Mouse (Mus musculus): ENCODE measurements around the gene Map2k6.
"Not testable (repeated sequence)": the region's sequence is repeated elsewhere in the genome, so short reads cannot be mapped to it uniquely, and the experiment has no call there.

The Map2k6 gene

DNA sequence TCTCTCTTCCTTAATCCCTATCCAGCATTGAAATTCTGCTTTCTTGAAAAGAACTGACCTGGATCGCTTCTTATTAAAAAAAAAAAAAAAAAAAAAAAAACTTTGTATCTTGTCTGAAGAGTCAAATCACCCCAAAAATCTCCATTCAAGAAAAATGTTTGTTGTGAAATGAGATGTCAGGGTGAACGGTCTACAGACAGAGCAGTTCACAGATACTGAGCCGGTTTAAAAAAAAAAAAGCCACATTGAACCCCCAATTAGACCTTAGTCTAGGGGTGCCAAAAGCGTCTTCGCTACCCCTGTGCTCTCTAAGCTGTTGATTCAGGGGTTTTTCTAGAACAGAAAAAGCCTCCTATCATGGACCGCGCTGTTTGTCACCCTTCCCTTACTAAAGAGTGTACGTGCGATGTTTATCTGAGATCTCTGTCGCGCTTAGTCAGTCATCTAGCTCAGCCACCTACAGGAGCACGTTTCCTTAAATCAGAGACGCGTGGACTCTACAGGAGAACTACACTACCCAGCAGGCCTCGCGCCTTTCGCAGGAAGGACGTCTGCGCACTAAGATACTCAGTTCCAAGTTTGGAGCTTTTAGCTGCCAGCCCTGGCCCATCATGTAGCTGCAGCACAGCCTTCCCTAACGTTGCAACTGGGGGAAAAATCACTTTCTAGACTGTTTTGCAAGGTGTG lies at the start of gene Map2k6:
Gene Map2k6, plus strand, starts transcription at position 570 of the 687 bp plus-strand sequence.
- DNase-seq (ENCODE audit: low read depth): peak; percentile 62

DNA sequence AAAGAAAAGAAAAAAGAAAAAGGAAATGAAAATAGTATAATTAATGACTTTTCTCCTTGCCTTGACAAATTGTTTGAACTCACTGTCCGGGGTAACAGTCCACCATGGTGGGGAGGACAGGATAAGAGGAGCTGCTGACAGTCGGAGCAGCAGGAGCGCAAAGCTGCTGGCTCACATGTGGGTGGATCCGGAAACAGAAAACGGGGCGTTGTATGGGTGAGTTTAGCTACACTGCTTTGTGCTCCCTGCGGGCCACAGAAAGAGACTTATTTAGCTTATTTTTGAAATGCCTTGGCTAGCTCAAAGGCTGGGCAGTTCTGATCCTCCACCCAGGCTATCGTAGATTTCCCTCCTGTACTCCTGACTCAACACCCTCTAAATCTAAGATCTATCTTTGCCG lies 44.7 kb upstream of the Map2k6 start:
- no peak for DNase-seq (ENCODE audit: low read depth)

DNA sequence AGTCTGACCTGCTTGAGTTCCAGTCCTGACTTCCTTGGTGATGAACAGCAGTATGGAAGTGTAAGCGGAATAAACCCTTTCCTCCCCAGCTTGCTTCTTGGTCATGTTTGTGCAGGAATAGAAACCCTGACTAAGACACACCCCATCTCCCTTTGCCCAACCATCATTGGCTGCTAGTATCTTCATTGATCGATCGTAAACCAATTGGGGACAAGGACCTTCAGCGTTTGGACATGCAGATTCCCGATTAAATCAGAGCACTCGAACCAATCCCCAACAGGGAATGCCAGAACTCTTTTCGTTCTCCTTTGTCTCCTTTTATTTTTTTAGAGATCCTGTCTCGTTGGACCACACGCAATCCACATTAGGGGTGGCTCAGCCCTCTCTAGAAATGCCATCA lies 43.8 kb upstream of the Map2k6 start:
- not testable (repeated sequence) for DNase-seq (ENCODE audit: low read depth)

DNA sequence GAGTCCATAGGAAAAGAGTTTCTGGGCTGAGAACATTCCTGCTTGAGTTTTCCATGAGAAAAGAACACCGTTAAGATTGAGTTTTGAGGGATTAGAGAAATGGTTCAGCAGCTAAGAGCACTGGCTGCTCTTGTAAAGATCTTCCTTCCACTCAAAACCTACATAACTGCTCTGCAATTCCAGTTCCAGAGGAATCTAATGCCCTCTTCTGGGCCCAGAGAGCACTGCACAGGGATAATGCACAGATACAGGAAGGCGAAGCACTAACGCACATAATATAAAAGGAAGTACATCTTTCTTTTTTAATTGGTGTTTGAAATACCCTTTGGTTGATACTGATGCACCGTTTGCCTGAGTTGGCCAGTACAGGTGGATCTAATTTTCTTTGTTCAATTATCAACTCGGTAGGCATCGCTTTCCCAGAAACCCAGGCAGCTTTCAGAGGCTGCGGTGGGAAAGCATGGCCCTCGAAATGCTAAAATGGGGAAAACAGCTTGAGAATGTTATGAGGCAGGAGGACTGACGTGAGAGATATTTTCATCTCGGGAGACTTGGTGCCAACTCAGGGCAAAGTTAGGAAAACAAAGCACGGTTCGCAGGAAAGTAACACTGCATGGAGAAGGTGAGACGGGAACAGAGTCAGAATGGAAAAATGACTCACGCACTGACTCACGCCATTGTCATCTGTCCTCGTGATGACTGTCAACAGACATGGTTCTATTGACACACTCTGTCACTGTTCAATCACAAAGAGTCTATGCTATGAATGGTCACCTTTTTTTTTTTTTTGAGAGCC lies 41.0 kb upstream of the Map2k6 start:
- DNase-seq (ENCODE audit: low read depth): no peak

DNA sequence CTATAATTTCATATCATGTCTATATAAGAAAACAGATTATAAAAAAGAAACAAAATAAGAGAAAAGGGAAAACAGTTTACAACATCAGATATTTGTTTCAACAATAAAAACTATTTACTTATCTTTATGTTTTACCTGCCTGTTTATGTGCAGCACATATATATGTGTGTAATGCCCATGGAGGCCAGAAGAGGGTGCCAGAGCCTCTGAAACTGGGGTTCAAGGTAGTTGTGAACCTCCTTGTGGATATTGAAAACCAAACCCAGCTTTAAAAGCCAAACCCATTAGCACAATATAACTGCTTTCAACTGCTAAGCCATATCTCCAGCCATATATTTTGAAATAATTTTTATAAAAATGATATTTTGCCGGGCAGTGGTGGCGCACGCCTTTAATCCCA lies 33.9 kb upstream of the Map2k6 start:
- DNase-seq (ENCODE audit: low read depth): peak; percentile 51

DNA sequence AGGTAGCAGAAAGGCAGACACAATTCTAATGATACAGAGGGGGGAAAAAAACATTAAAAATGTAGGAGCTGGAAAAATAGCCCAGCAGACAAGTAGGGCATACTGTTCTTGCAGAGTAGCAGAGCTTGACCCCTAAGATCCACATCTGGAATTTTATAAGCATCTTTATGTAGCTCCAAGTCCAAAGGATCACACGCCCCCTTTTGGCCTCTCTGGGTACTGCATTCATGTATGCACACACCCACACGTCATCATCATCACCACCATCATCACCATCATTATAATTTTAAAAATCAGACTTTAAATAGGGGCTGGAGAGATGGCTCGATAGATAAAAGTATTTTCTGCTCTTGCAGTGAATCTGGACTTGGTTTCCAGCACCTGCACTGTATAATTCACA lies 32.0 kb upstream of the Map2k6 start:
- peak; percentile 17 for DNase-seq (ENCODE audit: low read depth)

DNA sequence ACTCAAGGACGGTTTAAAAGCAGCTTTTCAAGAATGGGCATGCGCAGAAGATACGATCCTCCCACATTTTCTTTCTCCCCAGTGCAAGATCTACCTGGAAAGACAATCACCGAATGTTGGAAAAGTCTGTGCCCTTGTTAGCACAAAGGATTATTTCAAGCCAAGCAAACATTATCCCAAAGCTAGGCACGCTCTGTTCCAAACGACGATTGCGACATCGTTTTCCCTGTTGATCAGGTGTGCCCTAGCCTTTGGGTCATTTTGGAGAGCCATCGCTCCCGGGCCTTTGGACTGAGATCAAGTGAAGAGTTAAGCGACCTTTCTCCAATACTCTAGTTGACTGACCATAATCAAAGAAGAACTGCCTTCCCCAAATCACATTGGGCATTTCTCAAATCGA lies 31.3 kb upstream of the Map2k6 start:
- no peak for DNase-seq (ENCODE audit: low read depth)

DNA sequence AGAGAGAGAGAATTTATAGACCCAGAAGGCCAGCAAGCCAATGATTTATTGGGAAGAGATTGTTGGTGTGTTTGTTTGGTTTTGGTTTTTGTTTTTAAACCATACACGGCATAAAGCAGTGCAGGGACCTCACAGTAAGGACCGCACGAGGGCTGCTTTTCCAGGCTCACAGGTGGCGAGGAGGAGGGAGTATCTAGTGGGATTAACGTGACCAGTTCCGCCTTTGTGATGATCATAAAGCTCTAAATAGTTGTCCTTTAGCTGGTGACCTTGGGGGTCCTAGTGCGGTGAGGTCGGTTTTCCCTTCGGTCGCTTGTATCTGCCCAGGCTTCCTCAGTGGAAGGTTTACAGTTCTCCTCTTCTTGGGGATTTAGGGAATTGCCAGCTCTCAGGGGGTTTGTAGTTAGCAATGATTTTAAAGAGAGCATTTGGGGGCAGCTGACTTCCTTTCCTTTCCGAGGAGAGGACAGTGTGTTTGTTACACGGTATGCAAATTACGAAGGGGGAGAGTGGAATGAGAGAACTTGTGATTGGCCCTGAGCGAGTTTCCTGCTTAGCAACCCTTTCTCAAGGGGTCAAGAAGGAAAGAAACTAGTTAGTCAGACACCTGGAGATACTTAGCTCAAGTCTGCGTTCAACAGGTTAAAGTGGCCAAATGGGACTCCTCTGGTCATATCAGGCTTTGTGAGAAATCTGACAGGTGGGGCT lies 29.5 kb upstream of the Map2k6 start:
- no peak for DNase-seq (ENCODE audit: low read depth)

DNA sequence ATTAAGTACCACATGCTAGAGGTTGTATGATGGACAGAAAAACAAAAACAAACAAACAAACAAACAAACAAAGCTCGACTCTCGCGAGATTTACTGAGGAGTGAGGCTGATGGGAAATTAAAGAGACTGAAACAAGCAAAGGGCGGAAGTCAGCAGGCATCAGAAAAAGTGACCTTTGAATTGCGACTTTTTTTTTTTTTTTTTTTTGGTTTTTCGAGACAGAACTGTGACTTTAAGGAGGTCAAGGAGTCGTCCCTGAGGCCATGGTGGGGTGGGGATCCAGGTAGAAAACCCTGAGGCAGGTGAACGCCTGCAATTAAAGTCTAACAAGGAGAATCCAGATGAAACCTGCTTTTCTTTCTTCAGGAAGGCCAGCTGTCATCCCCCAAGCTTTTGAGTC lies 27.1 kb upstream of the Map2k6 start:
- DNase-seq (ENCODE audit: low read depth): no peak

DNA sequence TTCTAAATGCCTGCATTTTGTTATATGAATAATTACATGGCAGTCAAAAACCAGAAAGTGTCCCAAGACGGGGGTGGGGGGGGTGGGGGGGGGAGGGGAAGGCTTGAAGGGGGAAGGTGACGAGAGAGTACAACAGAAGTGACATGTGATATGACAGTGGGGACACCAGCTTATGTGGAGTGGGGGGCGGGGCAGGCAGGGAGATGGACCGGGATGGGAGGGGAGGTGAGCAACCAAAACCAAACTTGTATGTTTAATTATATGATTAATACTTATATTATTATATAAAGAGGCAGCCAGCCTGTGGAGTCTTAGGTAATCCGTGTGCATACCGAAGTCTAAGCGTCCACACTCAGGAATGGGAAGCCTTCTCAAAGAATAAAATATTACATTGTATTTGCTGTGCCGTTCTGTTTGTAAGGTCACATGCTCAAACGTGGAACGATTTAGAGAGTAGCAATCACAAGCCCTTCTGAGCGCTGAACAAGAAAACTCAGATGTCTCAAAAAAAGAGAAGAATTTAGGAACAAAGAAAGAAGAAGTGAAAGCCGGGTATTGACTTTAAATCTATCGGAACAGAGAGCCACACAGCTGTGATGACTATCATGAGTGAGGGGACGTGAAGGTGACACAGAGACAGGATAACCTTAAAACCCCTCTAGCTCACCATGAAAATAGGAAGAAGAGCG lies 26.5 kb upstream of the Map2k6 start:
- no peak for DNase-seq (ENCODE audit: low read depth)

DNA sequence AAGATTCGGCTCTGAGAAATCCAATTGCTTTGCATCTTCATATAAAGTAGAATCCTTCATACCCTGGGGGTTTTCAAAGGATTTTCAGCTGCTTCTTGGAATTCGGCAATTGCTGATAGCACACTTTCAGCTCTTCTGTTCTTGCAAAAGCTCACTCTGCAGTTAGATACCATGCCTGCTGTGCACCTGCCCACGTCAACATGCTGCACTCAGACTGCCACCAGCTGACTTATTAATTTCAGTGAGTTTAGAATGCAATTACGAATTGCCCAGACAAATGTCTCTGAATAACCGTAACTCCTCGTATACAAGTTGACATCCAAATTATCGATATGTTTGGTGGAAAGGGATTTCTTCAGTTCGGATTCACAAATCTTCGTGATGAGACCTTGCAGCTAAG lies 24.9 kb upstream of the Map2k6 start:
- DNase-seq (ENCODE audit: low read depth): no peak

DNA sequence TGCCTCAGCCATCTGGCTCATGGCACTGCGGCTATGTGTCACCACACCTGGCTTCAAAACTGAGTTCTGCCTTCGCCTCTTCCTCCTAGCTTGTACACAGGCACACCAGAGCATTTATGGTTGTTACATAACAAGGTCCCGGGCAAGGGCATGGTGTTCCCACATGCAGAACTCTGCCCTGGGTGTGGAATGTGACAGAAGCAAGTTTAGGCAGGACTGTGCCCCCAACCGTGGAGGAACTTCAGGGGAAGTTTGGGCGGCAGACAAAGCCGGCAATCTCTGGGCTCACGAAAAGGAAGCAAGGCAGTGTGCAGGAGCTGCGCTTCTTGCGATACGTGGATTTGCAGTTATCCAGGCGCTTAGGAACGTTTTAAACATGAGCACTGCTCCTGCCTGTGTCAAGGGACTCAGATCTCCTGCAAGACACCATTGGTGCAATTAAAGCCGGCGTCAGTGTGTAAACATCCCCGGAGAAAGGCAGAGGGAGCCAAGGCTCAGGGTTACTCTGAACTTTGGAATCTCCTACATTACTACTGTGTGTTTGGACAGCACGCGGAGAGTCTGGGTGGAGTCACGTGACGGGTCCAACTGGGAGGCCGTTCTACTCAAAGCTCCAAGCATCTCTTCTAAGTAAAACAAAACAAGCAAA lies 19.1 kb upstream of the Map2k6 start:
- peak; percentile 30 for DNase-seq (ENCODE audit: low read depth)

DNA sequence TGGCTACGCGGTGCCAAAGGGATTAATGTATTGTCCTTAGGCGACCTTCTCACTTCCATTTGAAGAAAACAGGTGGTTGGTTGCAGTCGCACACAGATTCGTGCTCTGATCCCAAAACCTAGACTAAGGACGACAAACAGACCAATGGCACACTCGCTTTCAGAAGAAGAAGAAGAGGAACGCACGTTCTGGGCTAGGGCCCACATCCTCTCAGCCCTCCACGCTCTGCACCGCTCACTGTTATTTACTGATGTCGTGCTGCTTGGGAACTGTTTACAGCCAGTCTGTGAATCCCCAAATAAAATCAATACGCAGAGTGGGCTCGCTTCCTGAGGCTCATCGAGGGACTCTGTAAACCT lies 18.6 kb upstream of the Map2k6 start:
- no peak for DNase-seq (ENCODE audit: low read depth)

DNA sequence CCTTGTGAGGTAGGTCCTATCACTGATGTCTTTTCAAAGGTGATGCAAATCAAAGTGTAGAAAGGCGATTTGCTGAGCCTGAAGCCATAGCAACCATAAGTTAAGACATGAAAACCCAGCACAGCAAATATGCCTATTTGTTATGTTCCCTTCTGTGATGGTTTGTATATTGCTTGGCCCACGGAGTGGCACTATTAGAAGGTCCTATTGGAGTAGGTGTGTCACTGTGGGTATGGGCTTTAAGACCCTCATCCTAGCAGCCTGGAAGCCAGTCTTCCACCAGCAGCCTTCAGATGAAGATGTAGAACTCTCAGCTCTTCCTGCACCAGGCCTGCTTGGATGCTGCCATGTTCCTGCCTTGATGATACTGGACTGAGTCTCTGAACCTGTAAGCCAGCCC lies 13.4 kb upstream of the Map2k6 start:
- no peak for DNase-seq (ENCODE audit: low read depth)

DNA sequence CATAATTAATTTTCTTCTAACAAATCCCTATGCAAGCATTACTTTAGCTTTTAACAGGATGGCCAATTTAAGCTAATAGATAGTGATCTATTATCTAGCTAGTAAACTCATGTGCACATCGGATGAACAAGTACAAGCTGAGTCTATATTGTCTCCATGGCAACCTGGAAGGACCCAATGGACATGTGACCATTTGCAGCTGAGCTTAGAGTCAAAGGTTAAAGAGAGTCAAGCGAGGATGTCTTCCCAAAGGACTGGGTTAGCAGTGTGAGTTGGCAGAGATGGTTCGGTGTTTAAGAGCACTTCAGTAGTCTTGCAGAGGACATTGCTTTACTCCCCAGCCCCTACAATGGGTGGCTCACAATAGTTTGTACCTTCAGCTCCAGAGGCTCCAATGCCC lies 6.2 kb upstream of the Map2k6 start:
- no peak for DNase-seq (ENCODE audit: low read depth)

DNA sequence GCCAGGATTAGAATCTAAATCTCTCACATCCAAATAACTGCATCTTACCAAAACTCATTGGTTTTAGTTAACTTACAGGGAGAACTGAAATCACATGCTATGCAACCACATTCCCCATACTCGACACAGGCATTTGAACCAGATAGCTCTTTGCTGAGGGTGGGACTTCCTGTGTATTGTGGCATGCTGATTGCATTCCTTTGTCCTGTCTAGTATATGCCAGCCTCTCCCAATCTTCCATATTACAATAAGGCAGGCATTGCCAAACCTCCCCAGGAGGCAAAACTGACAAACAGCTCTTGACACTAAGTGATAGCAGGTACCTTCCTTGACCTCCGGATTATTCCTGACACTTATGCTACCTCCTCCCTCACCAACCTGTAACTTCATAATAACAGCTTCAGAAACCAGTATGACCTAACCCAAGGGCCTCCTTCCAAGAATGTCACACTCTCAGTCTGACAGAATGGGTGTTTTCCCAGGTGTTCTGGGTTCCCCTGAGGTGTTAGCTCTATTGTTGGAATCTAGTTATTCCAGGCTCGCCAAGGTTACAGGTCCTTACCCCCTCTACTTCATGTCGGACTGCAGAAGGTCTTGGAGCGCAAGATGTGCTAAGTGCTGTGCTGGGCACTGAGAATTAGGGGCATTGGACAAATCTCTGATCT lies 4.0 kb upstream of the Map2k6 start:
- no peak for DNase-seq (ENCODE audit: low read depth)

DNA sequence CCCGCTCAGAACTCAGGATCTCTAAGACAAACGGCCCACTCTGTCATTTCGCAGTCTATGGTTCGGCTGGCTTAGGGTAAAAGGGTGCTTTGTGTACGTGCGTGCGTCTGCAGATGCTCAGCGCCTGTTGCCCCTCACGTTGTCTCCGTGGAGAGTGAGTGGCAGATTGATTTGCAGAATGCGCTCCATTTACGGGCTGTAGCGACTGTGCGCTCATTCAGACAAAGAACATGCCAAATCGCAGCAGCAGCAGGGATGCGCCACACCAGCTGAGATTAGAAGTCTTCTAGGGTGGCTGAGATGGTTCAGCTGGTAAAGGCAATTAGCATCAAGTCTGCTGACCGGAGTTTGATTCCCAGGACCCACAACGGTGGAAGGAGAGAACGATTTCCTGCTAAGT lies 2.8 kb upstream of the Map2k6 start:
- DNase-seq (ENCODE audit: low read depth): no peak

DNA sequence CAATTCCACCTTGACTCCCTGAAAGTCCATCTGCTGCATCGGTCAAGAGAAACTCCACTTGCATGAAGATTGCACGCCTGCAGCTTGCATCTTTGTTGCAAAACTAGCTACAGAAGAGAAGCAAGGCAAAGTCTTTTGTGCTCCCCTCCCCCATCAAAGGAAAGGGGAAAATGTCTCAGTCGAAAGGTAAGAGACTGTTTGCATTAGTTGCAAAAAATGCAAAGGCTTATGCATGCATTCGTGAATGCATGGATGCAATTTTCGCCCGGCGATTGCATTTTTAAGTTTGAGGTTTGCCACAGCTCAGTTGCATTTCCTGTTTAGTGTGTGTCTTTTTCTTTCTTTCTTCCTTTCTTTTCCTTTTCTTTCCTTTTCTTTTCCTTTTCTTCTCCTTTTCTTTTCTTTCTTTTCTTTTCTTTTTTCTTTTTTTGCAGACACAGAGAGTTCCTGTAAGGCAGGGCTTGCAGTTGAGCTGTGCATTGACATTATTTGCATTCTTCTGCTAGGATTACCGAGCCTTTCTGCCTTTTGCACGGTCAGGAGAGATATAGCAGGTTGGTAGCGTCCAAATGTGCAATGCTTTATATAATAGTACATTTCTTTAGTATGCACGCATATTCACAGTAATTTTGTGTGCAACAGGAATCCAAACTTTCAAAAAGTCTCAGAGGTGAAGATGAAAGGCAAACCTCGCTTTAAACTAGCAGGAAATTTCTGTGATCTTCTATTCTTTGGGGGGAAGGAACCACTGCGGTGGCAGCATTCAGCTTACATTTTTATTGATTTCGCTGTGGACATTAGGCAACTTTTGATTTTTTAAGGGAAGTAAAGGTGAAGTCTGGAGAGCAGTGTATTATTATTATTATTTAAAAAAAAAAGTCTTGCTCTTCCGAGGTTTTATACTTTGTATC lies 573 bp downstream of the Map2k6 start:
- DNase-seq (ENCODE audit: low read depth): no peak

DNA sequence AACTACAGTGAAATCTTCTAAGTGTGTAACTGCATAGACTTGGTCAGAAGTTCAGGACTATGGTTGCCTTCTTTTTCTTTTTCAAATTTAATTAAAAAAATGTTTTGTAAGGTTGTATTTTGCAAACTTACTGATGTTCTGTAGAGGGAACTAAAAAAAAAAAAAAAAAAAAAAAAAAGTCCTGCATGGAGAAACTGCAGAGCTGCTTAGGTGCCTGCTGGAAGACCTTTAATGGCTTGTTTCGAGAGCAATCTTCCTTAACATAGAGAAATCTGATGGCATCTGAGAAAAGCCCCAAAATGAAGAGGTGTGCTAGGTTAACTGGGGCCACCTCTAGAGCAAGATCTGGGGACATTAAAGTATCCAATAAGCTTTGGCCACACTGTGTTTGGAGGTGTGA lies 1.4 kb downstream of the Map2k6 start:
- DNase-seq (ENCODE audit: low read depth): no peak

DNA sequence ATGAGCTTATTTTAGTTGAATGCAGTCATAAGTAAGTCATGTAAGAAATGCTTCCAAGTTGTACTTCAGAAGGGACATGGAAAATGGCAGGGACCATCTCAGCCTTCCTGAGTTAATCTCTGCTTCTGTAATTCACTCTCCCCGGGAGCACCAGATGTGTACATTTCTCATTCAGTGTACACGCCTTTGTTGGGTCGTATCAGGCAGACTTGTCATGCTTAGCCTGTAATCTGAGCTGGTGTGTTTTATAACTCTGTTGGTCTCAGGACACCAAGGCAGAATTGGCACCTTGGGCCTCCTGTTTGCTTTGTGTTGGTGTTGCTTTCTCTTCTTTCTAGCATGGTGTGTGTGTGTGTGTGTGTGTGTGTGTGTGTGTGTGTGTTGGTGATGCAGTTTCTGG lies 3.7 kb downstream of the Map2k6 start:
- DNase-seq (ENCODE audit: low read depth): no peak

DNA sequence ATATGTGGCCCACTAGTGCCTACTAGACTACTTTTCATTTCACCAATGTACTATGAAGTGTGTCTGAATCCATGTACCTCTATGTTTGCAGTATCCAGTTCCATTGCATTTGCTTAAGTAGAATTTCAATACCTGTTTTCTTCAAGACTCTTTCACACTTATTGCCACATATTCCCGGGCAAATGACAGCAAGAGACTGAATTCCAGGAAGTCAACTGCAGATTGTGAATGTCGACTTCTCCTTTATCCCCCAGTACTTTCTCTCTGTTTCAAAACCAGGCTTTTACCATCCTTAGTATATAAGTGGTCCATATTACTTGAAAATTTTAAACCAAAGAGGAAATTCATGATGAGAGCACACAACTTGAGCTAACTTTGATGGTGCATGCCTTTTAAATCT lies 4.7 kb downstream of the Map2k6 start:
- DNase-seq (ENCODE audit: low read depth): no peak

All from c-Kit-positive CD71-positive TER-119-negative erythroid progenitor cells, embryonic 14.5 days (primary cell).